Mouse (Mus musculus) forebrain, postnatal 0 days (tissue): ENCODE results near the gene Atp1b1. TPM values are rescaled to one million over a fixed set of nuclear protein-coding genes. Genes with fewer than 3 reads are reported as not detected.

Experiments
- ATAC-seq: fragments of 200-750 bp; cut with Nextera tagmentation; 2 replicates; pipeline ENCODE4 v1.8.0; 2017; ENCODE audit warnings: mild to moderate bottlenecking, moderate library complexity
- DNase-seq: peaks from one replicate; pipeline ENCODE4 v3.0.0-alpha.2; 2015
- H3K27ac ChIP-seq: fragments of 300-500 bp; sonication (generic); 2 replicates; pipeline ENCODE4 v1.5.1; 2014; ENCODE audit warnings: low read depth, mild to moderate bottlenecking, antibody characterized with exemption, low read length, moderate library complexity, mixed read lengths
- H3K27me3 ChIP-seq: fragments of 300-500 bp; sonication (generic); 2 replicates; pipeline ENCODE4 v1.6.1; 2014; ENCODE audit warnings: mild to moderate bottlenecking, low read length, mixed read lengths; ENCODE audit not compliant: insufficient read depth
- H3K36me3 ChIP-seq: fragments of 300-500 bp; sonication (generic); 2 replicates; pipeline ENCODE4 v1.6.1; 2014; ENCODE audit warnings: mild to moderate bottlenecking, moderate library complexity; ENCODE audit not compliant: insufficient read depth
- H3K4me1 ChIP-seq: fragments of 300-500 bp; sonication (generic); 2 replicates; pipeline ENCODE4 v1.6.1; 2014; ENCODE audit warnings: antibody characterized with exemption; ENCODE audit not compliant: insufficient read depth
- H3K4me2 ChIP-seq: fragments of 300-500 bp; sonication (generic); 2 replicates; pipeline ENCODE4 v1.6.1; 2014; ENCODE audit warnings: low read depth, mild to moderate bottlenecking, moderate library complexity
- H3K4me3 ChIP-seq: fragments of 300-500 bp; sonication (generic); 2 replicates; pipeline ENCODE4 v1.5.1; 2014; ENCODE audit warnings: low read depth, low read length, mixed read lengths
- H3K9ac ChIP-seq: fragments of 300-500 bp; sonication (generic); 2 replicates; pipeline ENCODE4 v1.6.1; 2014; ENCODE audit warnings: mild to moderate bottlenecking
- H3K9me3 ChIP-seq: fragments of 300-500 bp; sonication (generic); 2 replicates; pipeline ENCODE4 v1.6.1; 2016; ENCODE audit warnings: low read length
- CTCF ChIP-seq: sonication (generic); IDR thresholded peaks from 2 replicates; pipeline ENCODE4 v1.5.1; 2016; ENCODE audit warnings: antibody characterized with exemption, control low read depth, low read depth
- WGBS: fragments of 180-500 bp; shearing (Covaris S2); extraction: QIAGEN DNeasy Blood & Tissue Kit; methylation state at CpG from one replicate; pipeline ENCODE4 v1.1.7; 2014; 5-methylcytosine and 5-hydroxymethylcytosine counted together
- polyA plus RNA-seq: library from polyadenylated mRNA; unstranded; fragments of >200 nt; fragmentation: Nextera tagmentation; extraction: Ambion mirVana; gene quantifications from 2 replicates; pipeline ENCODE4 v1.2.1, GENCODE M21; 2015
- total RNA-seq: library from RNA; depleted of rRNA; stranded (reverse); fragments of >200 nt; gene quantifications from 2 replicates; pipeline ENCODE4 v1.2.3, GENCODE M21; 2014

The Atp1b1 gene
- total and polyA plus RNA-seq, 2 experiments from 2014 or later: 226 to 432 TPM

DNA sequence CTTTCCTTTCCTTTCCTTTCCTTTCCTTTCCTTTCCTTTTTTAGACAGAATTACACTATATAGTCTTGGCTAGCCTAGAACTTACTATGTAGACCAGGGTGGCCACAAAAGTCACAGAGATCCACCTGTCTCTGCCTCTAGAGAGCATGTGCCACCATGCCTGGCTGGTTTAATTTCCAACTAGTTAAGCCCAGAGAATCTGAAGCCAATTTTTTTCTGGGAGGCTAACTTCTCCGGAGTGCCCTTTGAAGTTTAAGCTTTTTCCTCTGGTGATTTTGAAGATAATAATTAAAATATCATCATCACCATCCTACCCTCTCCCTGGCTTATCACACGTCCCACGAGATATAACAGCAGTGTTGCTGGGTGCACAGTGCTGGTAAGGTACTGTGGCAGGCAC lies 34.3 kb upstream of the Atp1b1 start:
- Histone ChIP-seq H3K36me3 (no peaks in the 10 kb centered on the region), H3K4me3 (no peak overlapping the region), H3K4me1 (no peaks in the 10 kb centered on the region), H3K9ac (no peak overlapping the region), H3K4me2 (no peak overlapping the region), H3K9me3 (no peaks in the 10 kb centered on the region), H3K27ac (no peak overlapping the region), H3K27me3 (no peaks in the 10 kb centered on the region)
- TF ChIP-seq CTCF: no peak
- DNase-seq (no peak), ATAC-seq (no peak)
- 85% methylated on average over 3 of the region's 3 CpGs for WGBS

DNA sequence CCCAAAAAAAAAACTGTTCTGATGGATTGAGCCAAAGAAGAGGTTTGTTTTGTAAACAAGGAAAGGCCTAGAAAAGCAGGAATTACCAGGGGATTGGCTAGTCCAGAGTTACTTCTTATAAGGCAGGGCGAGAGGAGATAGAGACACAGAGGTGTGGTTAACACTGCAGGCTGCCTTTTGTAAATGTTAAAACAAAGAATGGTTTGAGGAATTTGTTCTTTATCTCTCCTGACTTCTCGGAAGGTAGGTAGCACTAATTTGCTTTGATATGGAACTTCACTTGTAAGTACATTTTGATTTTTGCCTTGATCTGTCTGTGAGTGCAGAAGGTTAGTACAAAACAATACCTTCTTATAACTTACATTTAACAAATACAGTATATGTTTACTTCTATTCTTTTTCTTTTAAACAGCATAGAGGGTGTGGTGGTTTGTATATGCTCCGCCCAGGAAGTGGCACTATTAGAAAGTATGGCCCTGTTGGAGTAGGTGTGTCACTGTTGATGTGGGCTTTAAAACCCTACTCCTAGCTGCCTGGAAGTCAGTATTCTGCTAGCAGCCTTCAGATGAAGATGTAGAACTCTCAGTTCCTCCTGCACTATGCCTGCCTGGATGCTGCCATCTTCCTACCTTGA lies 31.9 kb upstream of the Atp1b1 start:
- ATAC-seq (no peak), DNase-seq (no peak)
- no peak for TF ChIP-seq CTCF
- Histone ChIP-seq H3K4me2 (no peak overlapping the region), H3K9me3 (no peaks in the 10 kb centered on the region), H3K4me1 (no peaks in the 10 kb centered on the region), H3K36me3 (no peaks in the 10 kb centered on the region), H3K4me3 (no peak overlapping the region), H3K27me3 (no peaks in the 10 kb centered on the region), H3K9ac (no peak overlapping the region), H3K27ac (no peak overlapping the region)
- WGBS: 82% methylated on average over 3 of the region's 3 CpGs

DNA sequence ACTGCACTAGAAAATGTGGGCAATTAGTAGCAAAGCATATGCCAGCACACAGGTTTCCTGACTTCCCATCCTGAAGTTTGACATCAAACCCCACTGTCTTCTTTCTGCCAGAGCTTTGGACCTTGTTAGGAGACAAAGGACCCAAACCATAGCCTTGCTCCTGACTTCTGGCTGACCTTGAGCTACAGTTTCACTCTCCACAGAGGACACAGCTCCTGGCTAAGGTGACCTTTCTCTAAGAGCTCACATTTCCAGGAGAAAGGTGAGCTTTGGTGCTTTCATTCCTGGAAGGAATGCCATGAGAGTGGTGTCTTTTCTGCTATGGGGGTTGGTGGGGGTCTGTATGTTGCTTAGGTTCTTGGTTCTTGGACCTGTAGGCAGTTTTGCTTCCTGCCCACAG lies 25.6 kb upstream of the Atp1b1 start:
- Histone ChIP-seq H3K4me1 (no peaks in the 10 kb centered on the region), H3K4me2 (no peak overlapping the region), H3K36me3 (no peaks in the 10 kb centered on the region), H3K4me3 (no peak overlapping the region), H3K27me3 (no peaks in the 10 kb centered on the region), H3K27ac (no peak overlapping the region), H3K9ac (no peak overlapping the region), H3K9me3 (no peaks in the 10 kb centered on the region)
- no peak for ATAC-seq
- no peak for TF ChIP-seq CTCF
- DNase-seq: no peak

DNA sequence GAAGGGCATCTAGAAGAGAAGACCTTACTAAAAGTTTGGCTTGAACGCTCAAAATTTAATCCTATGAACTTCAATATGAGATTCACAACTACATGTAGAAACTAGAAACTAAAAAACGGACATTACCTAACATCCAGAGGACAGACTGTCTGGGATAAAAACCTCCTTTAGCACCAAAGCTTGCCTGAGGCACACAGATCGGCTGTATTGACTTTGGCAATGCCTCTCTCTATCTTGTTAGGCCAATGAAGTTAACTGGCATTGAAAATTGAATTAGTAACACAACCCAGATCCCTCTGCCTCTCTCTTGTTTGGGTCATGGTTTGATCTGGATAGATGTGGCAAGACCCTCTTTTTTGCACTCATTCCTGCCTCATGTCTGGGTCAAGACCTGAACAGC lies 24.7 kb upstream of the Atp1b1 start:
- H3K27ac ChIP-seq: no peak overlapping the region
- H3K9me3 ChIP-seq: no peaks in the 10 kb centered on the region
- no peaks in the 10 kb centered on the region for H3K36me3 ChIP-seq
- no peaks in the 10 kb centered on the region for H3K27me3 ChIP-seq
- ATAC-seq (no peak), DNase-seq (no peak)
- H3K4me3 ChIP-seq: no peak overlapping the region
- no peaks in the 10 kb centered on the region for H3K4me1 ChIP-seq
- H3K9ac ChIP-seq: no peak overlapping the region
- no peak for TF ChIP-seq CTCF
- WGBS: 89% methylated on average over 3 of the region's 3 CpGs
- no peak overlapping the region for H3K4me2 ChIP-seq

DNA sequence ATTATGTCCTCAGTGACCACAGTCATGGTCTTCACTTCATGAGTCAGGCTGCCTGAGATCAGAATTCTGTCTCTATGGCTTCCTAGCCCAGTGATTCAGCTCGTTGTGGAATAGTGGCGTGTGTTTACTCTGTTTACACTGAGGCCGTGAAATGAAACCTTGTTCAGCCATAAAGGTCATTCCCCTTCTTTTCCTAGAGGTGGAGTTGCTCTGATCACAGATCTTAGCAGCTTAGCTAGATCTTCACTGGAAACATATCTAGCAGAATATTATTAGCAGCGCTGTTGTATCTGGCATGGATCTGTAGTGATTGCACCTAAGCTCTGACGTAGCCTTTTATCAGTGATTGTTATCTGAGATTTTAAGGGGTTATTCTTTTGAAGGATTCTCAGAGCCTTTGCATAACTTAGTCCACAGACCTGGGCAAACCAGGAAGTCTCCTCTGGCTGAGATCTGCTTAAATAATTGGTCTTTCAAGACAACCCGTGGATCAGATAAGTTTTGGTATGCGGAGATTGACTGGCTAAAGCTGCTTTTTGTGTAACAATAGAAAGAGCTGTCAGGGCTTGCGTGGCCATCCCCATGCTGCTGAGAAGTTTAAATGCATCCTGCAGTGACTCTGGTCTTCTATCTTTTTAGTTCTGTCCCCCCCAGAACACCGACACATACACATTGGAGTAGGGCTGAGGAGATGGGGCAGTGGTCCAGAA lies 23.6 kb upstream of the Atp1b1 start:
- ATAC-seq: no peak; the same call in 1 of the 2 replicates
- no peak overlapping the region for H3K27ac ChIP-seq
- no peaks in the 10 kb centered on the region for H3K4me1 ChIP-seq
- no peaks in the 10 kb centered on the region for H3K27me3 ChIP-seq
- no peak overlapping the region for H3K4me3 ChIP-seq
- no peak overlapping the region for H3K4me2 ChIP-seq
- TF ChIP-seq CTCF: no peak
- WGBS: 57% methylated on average over 9 of the region's 9 CpGs
- DNase-seq: no peak
- no peak overlapping the region for H3K9ac ChIP-seq
- H3K36me3 ChIP-seq: no peaks in the 10 kb centered on the region
- no peaks in the 10 kb centered on the region for H3K9me3 ChIP-seq

DNA sequence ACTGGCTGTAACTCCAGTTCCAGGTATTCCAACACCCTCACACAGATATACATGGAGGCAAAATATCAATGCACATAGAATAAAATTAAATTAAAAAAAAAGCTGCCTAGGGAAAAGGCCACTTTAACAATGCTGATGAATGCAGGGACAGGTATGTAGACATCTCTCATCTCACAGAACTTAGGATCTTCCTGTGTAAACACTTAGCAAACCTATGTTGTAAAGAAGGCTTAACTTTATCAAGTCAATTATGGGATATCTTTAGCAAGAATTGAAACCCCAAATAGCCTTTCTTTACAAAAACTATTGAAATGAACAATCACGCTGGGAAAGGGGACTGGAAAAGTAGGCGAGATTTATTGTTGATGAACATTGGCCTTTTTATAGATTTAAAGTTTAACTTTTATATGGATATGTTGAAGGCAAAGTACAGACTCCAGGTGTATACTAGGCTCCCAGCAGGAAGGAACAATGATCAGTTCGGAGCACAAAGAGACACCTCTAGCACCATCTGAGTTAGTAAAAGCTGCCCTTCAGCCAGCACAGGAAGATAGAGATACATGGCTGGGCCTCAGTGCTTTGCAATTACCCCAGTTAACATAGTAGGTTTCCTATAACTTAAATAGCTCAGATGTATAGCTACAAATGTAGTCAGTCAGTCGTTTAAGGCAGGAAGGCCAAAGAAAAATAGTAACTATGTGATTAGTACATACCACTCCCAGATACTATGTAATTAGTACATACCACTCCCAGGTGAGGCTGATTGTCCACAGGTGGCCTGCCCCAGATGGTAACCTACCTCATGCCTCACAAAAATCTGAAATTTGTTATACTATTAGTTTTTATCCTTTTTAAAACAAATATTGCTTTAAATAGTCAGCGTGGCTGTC lies 22.8 kb upstream of the Atp1b1 start:
- Histone ChIP-seq H3K4me1 (no peaks in the 10 kb centered on the region), H3K4me3 (no peak overlapping the region), H3K36me3 (no peaks in the 10 kb centered on the region), H3K9me3 (no peaks in the 10 kb centered on the region), H3K9ac (no peak overlapping the region), H3K27ac (no peak overlapping the region), H3K27me3 (no peaks in the 10 kb centered on the region), H3K4me2 (no peak overlapping the region)
- DNase-seq (no peak), ATAC-seq (no peak)
- no peak for TF ChIP-seq CTCF
- WGBS: 89% methylated on average over 5 of the region's 5 CpGs

DNA sequence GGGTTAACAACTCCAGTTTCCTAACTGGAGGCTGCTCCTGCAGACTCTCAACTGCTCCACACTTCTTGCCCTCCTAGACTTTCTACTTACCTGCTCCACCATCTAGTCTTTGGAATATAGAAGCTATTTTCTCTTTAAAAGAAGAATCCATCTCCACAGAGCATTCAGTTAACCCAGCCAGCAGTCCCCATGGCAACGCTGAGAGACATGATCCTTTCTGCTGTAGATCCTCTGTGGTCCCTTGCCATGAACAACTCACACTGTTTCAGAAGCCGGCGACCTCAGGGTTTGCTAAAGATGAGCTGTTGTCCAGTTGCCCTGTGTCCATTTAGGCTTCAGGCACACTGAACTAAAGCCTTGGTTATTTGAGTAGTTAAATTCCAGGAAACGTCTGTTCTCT lies 17.7 kb upstream of the Atp1b1 start:
- no peaks in the 10 kb centered on the region for H3K36me3 ChIP-seq
- DNase-seq: peak; percentile 55
- WGBS: 75% methylated on average over 4 of the region's 4 CpGs

More for the DNA sequence above, 17.7 kb upstream of the Atp1b1 start:
- no peak for TF ChIP-seq CTCF
- ATAC-seq: peak; percentile 32; the same call in 1 of the 2 replicates
- Histone ChIP-seq H3K27ac (peak overlapping the region; percentile 75), H3K9me3 (no peaks in the 10 kb centered on the region), H3K9ac (no peak overlapping the region), H3K4me3 (no peak overlapping the region), H3K4me1 (peaks cover 15% of the 10 kb centered on the region), H3K4me2 (no peak overlapping the region), H3K27me3 (no peaks in the 10 kb centered on the region)
